Comparison of ENCODE assay signal across 9 mouse cellular contexts in genomic region chr11:75571126-75571990, GRCm38 (mm10). TPM values are rescaled to one million over a fixed set of nuclear protein-coding genes. Genes with fewer than 3 reads are reported as not detected.
DNase-seq lines count a peak whose midpoint lies in the region; ATAC-seq and TF ChIP-seq lines count a peak whose summit lies in the region.
"Had no signal": no experiment of that assay in that cellular context is flagged by ENCODE, and none has a peak within 500 bp of the region (broad histone marks: within the 10 kb centered on the region; RNA-seq: fewer than 3 reads in every experiment).

No protein-coding gene starts in this region.

- no peak overlapping the region for H3K4me3 ChIP-seq in heart, embryonic 11.5 days (ENCODE audit: low read depth, low read length)
- no peak overlapping the region for H3K4me3 ChIP-seq in liver, postnatal 0 days (ENCODE audit: low read depth, low read length)
- H3K4me3 ChIP-seq: heart, embryonic 13.5 days had no signal

- H3K9ac ChIP-seq in heart, embryonic 11.5 days (ENCODE audit: low read depth, low read length): no peak overlapping the region
- H3K9ac ChIP-seq in liver, postnatal 0 days (replicated peaks): no peak overlapping the region
- H3K9ac ChIP-seq: heart, embryonic 13.5 days had no signal

- H3K27me3 ChIP-seq in heart, embryonic 11.5 days (ENCODE audit: control insufficient read depth, insufficient read depth, low read length): peaks cover 27% of the 10 kb centered on the region
- 0 out of 2 replicates have a peak, but pooled peaks cover 4% of the 10 kb centered on the region for H3K27me3 ChIP-seq in liver, postnatal 0 days (ENCODE audit: insufficient read depth, low read length)

- 0 out of 2 replicates have a peak, but pooled peaks have one; percentile 26 for TF ChIP-seq EP300 in liver, postnatal 0 days (IDR thresholded peaks at IDR 0.05; ENCODE audit: low read depth)

- ATAC-seq in heart, embryonic 11.5 days (replicated peaks; ENCODE audit: insufficient number of reproducible peaks, low FRiP score, low TSS enrichment): no peak
- ATAC-seq in liver, postnatal 0 days: peak; percentile 51

- intact Hi-C loops in left cerebral cortex, postnatal 14 days (cut with DNase I): no loop called here

- no peaks in the 10 kb centered on the region for H3K36me3 ChIP-seq in heart, embryonic 11.5 days (ENCODE audit: control insufficient read depth, insufficient read depth, low read length)
- H3K36me3 ChIP-seq in liver, postnatal 0 days (replicated peaks; ENCODE audit: insufficient read depth, low read length): 0 out of 2 replicates have a peak, but pooled peaks cover 6% of the 10 kb centered on the region

- peak; percentile 99 for DNase-seq in heart, adult 11 months
- DNase-seq in 416B (ENCODE audit: low read depth) (peak; percentile 96), MN1 (ENCODE audit: low spot score) (no peak)
- peak; percentile 85 for DNase-seq in cerebellum, adult 9-11 months
- DNase-seq in liver, postnatal 0 days: peak; percentile 64
- no peak for DNase-seq in left cerebral cortex, postnatal 14 days (ENCODE audit: low spot score in 2 of 2)
- no peak for DNase-seq in left cerebral cortex, adult 11 months (ENCODE audit: low spot score)

- H3K27ac ChIP-seq in heart, embryonic 11.5 days (ENCODE audit: low read depth, low read length): no peak overlapping the region
- H3K27ac ChIP-seq in liver, postnatal 0 days (ENCODE audit: low read depth): peak overlapping the region; percentile 55; the same call in 1 of the 2 replicates
- H3K27ac ChIP-seq: heart, embryonic 13.5 days had no signal

- H3K9me3 ChIP-seq in heart, embryonic 11.5 days (replicated peaks; ENCODE audit: control insufficient read depth, low read length): no peaks in the 10 kb centered on the region
- no peaks in the 10 kb centered on the region for H3K9me3 ChIP-seq in liver, postnatal 0 days (ENCODE audit: low read length)
- H3K9me3 ChIP-seq: heart, embryonic 13.5 days had no signal

- peaks cover 25% of the 10 kb centered on the region for H3K4me1 ChIP-seq in heart, embryonic 11.5 days (ENCODE audit: control insufficient read depth, insufficient read depth, low read length)
- H3K4me1 ChIP-seq in liver, postnatal 0 days (ENCODE audit: insufficient read depth): peaks cover 23% of the 10 kb centered on the region

- 63% methylated on average over 12 of the region's 14 CpGs for WGBS in heart, embryonic 11.5 days (ENCODE audit: insufficient replicate concordance)
- WGBS in liver, postnatal 0 days (ENCODE audit: insufficient replicate concordance): 39% methylated on average over 11 of the region's 14 CpGs

- no peak for TF ChIP-seq CTCF in liver, postnatal 0 days (IDR thresholded peaks at IDR 0.05; ENCODE audit: low read depth)

- H3K4me2 ChIP-seq in heart, embryonic 11.5 days: no peak overlapping the region
- no peak overlapping the region for H3K4me2 ChIP-seq in liver, postnatal 0 days (ENCODE audit: low read depth, low read length)
- H3K4me2 ChIP-seq: heart, embryonic 13.5 days had no signal

RNA-seq across cellular contexts. Expression of gene Pitpna, which starts 16.5 kb away (rescaled TPM):
- 57.1 and 59.7 TPM in 2 replicates for polyA plus RNA-seq in heart, embryonic 11.5 days (2014; fragmentation: Nextera tagmentation; extraction: Ambion mirVana)
- 30.1 and 36.7 TPM in 2 replicates for polyA plus RNA-seq in liver, postnatal 0 days (2015; fragmentation: Nextera tagmentation; extraction: Ambion mirVana)
- total RNA-seq in left cerebral cortex, postnatal 14 days (2021): 100 to 1,000 TPM; 336 to 338 TPM

RNA-seq across cellular contexts. Expression of gene Slc43a2, which starts 39.9 kb away (rescaled TPM):
- 2.7 and 4.2 TPM in 2 replicates for polyA plus RNA-seq in heart, embryonic 11.5 days (2014; fragmentation: Nextera tagmentation; extraction: Ambion mirVana)
- 5.9 and 7.2 TPM in 2 replicates for polyA plus RNA-seq in liver, postnatal 0 days (2015; fragmentation: Nextera tagmentation; extraction: Ambion mirVana)
- total RNA-seq in left cerebral cortex, postnatal 14 days (2021): 10 to 100 TPM; 53.0 to 61.5 TPM

RNA-seq across cellular contexts. Expression of gene Scarf1, which starts 58.0 kb away (rescaled TPM):
- 7.6 and 8.7 TPM in 2 replicates for polyA plus RNA-seq in heart, embryonic 11.5 days (2014; fragmentation: Nextera tagmentation; extraction: Ambion mirVana)
- polyA plus RNA-seq in liver, postnatal 0 days (2015; fragmentation: Nextera tagmentation; extraction: Ambion mirVana): 3.1 TPM in 2 replicates
- 1 to 10 TPM; 3.0 to 3.3 TPM for total RNA-seq in left cerebral cortex, postnatal 14 days (2021)

RNA-seq across cellular contexts. Expression of gene Inpp5k, which starts 59.4 kb away (rescaled TPM):
- polyA plus RNA-seq in heart, embryonic 11.5 days (2014; fragmentation: Nextera tagmentation; extraction: Ambion mirVana): 19.7 and 21.0 TPM in 2 replicates
- polyA plus RNA-seq in liver, postnatal 0 days (2015; fragmentation: Nextera tagmentation; extraction: Ambion mirVana): 16.7 TPM in 2 replicates
- 10 to 100 TPM; 43.2 to 44.4 TPM for total RNA-seq in left cerebral cortex, postnatal 14 days (2021)

Comparison
In these comparisons a context has a peak if more than half of its experiments do, and no peak if none do; other contexts are left out.
1. DNase-seq: peak in heart, adult 11 months (single experiment), 416B (single experiment), cerebellum, adult 9-11 months (single experiment) and liver, postnatal 0 days (single experiment); none in MN1 (single experiment), left cerebral cortex, postnatal 14 days (0 of 2) and left cerebral cortex, adult 11 months (single experiment).